Mouse (Mus musculus) MEL (cell line): ENCODE data around the gene Uspl1.

Source experiments
- CTCF ChIP-seq, 3 experiments: IDR thresholded peaks in 2 of 3; conservative IDR thresholded peaks in 1 of 3; 2 replicates each; pipeline ENCODE4 v1.5.1; 2011 to 2012; ENCODE audit warnings: low read length in 3 of 3, low read depth in 2 of 3, mild to moderate bottlenecking in 2 of 3, improper control_type of control experiment in 1 of 3, inconsistent platforms in 1 of 3, mixed read lengths in 1 of 3, moderate library complexity in 1 of 3; ENCODE audit not compliant: control insufficient read depth in 1 of 3, insufficient read depth in 1 of 3, poor library complexity in 1 of 3, severe bottlenecking in 1 of 3
- EP300 ChIP-seq, 2 experiments: IDR thresholded peaks; 2 replicates each; pipeline ENCODE4 v1.6.1; 2011; ENCODE audit warnings: improper control_type of control experiment in 2 of 2, low read length in 2 of 2, low read depth in 1 of 2, mild to moderate bottlenecking in 1 of 2
- HCFC1 ChIP-seq: IDR thresholded peaks from 2 replicates; pipeline ENCODE4 v1.6.1; 2012; ENCODE audit warnings: low read depth, mild to moderate bottlenecking, inconsistent platforms, low read length, improper control_type of control experiment, moderate library complexity
- MEF2A ChIP-seq: IDR thresholded peaks from 2 replicates; pipeline ENCODE4 v1.6.1; 2014; ENCODE audit warnings: low read depth, mild to moderate bottlenecking, inconsistent platforms, low read length, improper control_type of control experiment; ENCODE audit not compliant: poor library complexity, insufficient replicate concordance, severe bottlenecking; ENCODE audit errors: extremely low read depth
- NRF1 ChIP-seq: IDR thresholded peaks from 2 replicates; pipeline ENCODE4 v1.6.1; 2014; ENCODE audit warnings: low read depth, mild to moderate bottlenecking, inconsistent platforms, low read length, improper control_type of control experiment, moderate library complexity; ENCODE audit not compliant: poor library complexity, insufficient read depth, severe bottlenecking
- POLR2A ChIP-seq, 2 experiments: IDR thresholded peaks; 2 replicates each; pipeline ENCODE4 v1.6.1; 2011 to 2012; ENCODE audit warnings: low read length in 2 of 2, mild to moderate bottlenecking in 2 of 2, control low read depth in 1 of 2, improper control_type of control experiment in 1 of 2, low read depth in 1 of 2, moderate library complexity in 1 of 2; ENCODE audit not compliant: control insufficient read depth in 1 of 2, insufficient read depth in 1 of 2, poor library complexity in 1 of 2
- POLR2AphosphoS2 ChIP-seq: IDR thresholded peaks from 2 replicates; pipeline ENCODE4 v1.6.1; 2011; ENCODE audit warnings: low read length, improper control_type of control experiment
- SIN3A ChIP-seq: IDR thresholded peaks from 2 replicates; pipeline ENCODE4 v1.6.1; 2012; ENCODE audit warnings: low read length, improper control_type of control experiment, inconsistent platforms
- SMC3 ChIP-seq: IDR thresholded peaks from 2 replicates; pipeline ENCODE4 v1.6.1; 2011; ENCODE audit warnings: low read depth, low read length, improper control_type of control experiment
- UBTF ChIP-seq: IDR thresholded peaks from 2 replicates; pipeline ENCODE4 v1.6.1; 2012; ENCODE audit warnings: low read depth, mild to moderate bottlenecking, inconsistent platforms, low read length, improper control_type of control experiment, moderate library complexity, borderline replicate concordance; ENCODE audit not compliant: insufficient read depth
- USF2 ChIP-seq, 2 experiments: IDR thresholded peaks; 2 replicates each; pipeline ENCODE4 v1.6.1; 2011 to 2012; ENCODE audit warnings: improper control_type of control experiment in 2 of 2, low read length in 2 of 2, borderline replicate concordance in 1 of 2, inconsistent platforms in 1 of 2, low read depth in 1 of 2, mild to moderate bottlenecking in 1 of 2; ENCODE audit not compliant: insufficient read depth in 1 of 2

DNA sequence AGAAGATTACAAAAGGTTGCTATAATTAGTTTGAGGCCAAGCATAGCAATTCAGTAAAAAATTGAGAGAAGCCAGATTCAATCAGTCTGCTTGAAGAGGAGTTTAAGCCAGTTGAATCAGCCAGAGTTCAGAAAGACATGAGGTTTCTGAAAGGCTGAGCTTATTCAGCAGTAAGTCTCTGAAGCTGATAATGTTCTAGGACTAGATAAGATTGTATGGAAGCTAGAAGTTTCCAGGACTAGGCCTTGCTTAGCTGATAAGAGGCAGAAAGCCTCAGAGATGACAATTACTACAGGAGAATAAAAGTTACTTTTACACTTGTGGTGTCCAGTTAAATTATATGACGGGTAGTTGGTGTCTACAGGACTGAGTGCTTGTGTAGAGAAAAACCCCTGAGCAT is 6.0 kb downstream of the Uspl1 start:
- TF ChIP-seq POLR2A (IDR thresholded peaks at IDR 0.05; ENCODE audit: control insufficient read depth in 1 of 2, insufficient read depth in 1 of 2, low read depth in 1 of 2, low read length in 2 of 2, poor library complexity in 1 of 2) (no peak; a peak in 1 of 4 replicates), NRF1 (no peak), SIN3A (peak; percentile 87), UBTF (no peak), HCFC1 (0 out of 2 replicates have a peak, but pooled peaks have one; percentile 46), CTCF (IDR thresholded peaks at IDR 0.05 in 2 of 3, conservative IDR thresholded peaks at IDR 0.05 in 1 of 3; ENCODE audit: control insufficient read depth in 1 of 3, insufficient read depth in 1 of 3, low read depth in 2 of 3, low read length in 3 of 3, poor library complexity in 1 of 3, severe bottlenecking in 1 of 3) (no peak), SMC3 (peak; percentile 15; the same call in 1 of the 2 replicates), EP300 (IDR thresholded peaks at IDR 0.05; ENCODE audit: low read depth in 1 of 2, low read length in 2 of 2) (peak; percentile 71 to 82; a peak in 3 of 4 replicates), MEF2A (0 out of 2 replicates have a peak, but pooled peaks have one; percentile 19), POLR2AphosphoS2 (no peak), USF2 (IDR thresholded peaks at IDR 0.05; ENCODE audit: borderline replicate concordance in 1 of 2, insufficient read depth in 1 of 2, low read depth in 1 of 2, low read length in 2 of 2) (no peak)
